Mouse (Mus musculus) kidney, adult 2 months (tissue): Measurements from ENCODE around the gene Isoc2b. TPM values are rescaled to one million over a fixed set of nuclear protein-coding genes. Genes with fewer than 3 reads are reported as not detected.
A peak's percentile ranks its signal among the peaks of the same experiment; 100 is the strongest.

Experiments
- DNase-seq: peaks from one replicate; pipeline ENCODE4 v3.0.0; 2021
- H3K27ac ChIP-seq: fragments of 200-500 bp; 2 replicates; pipeline ENCODE4 v1.5.1; 2012; ENCODE audit warnings: low read depth, low read length, control low read depth, inconsistent platforms; ENCODE audit not compliant: insufficient read depth
- H3K27me3 ChIP-seq: fragments of 200-500 bp; replicated peaks from 2 replicates; pipeline ENCODE4 v1.6.1; 2012; ENCODE audit warnings: mild to moderate bottlenecking, moderate library complexity, low read length, inconsistent platforms; ENCODE audit not compliant: control insufficient read depth, insufficient read depth
- H3K36me3 ChIP-seq: fragments of 200-500 bp; 2 replicates; pipeline ENCODE4 v1.6.1; 2012; ENCODE audit warnings: mild to moderate bottlenecking, moderate library complexity, low read length, inconsistent platforms; ENCODE audit not compliant: control insufficient read depth, insufficient read depth
- H3K4me1 ChIP-seq: fragments of 200-500 bp; 2 replicates; pipeline ENCODE4 v1.6.1; 2011; ENCODE audit warnings: low read length; ENCODE audit not compliant: control insufficient read depth, insufficient read depth
- H3K4me3 ChIP-seq: fragments of 200-500 bp; 2 replicates; pipeline ENCODE4 v1.5.1; 2011; ENCODE audit warnings: mild to moderate bottlenecking, low read depth, low read length, control low read depth; ENCODE audit not compliant: insufficient read depth
- CTCF ChIP-seq: fragments of 200-500 bp; conservative IDR thresholded peaks from 2 replicates; pipeline ENCODE4 v1.5.1; 2011; ENCODE audit warnings: low read depth, mild to moderate bottlenecking, control low read depth, low read length, moderate library complexity, mixed read lengths; ENCODE audit not compliant: insufficient read depth, insufficient read length
- POLR2A ChIP-seq: fragments of 200-500 bp; IDR thresholded peaks from one replicate; pipeline ENCODE4 v1.6.1; 2011; ENCODE audit warnings: low read depth, low read length, control low read depth
- WGBS: fragments of 180-500 bp; shearing (Covaris S2); methylation state at CpG from one replicate; pipeline ENCODE4 v1.1.7; 2018; 5-methylcytosine and 5-hydroxymethylcytosine counted together
- polyA plus RNA-seq: library from polyadenylated mRNA; depleted of rRNA; stranded (reverse); fragments of >200 nt; gene quantifications from 2 replicates; pipeline ENCODE4 v1.2.3, GENCODE M21; 2012

Isoc2b gene
- polyA plus RNA-seq, 1 experiment: 41.1 TPM

GRCm38 (mm10) chr7:4844245-4844916, 25.7 kb downstream of the Isoc2b start, which contains the start of gene Shisa7:
Shisa7 (minus strand) TSS chr7:4844696.
- no peak for DNase-seq
- Histone ChIP-seq H3K27ac (no peak within 1 kb of the TSS), H3K36me3 (no peaks in the 10 kb centered on the region), H3K4me1 (no peaks in the 10 kb centered on the region), H3K4me3 (no peak within 1 kb of the TSS), H3K27me3 (no peaks in the 10 kb centered on the region)
- WGBS: 3% methylated on average over 40 of the region's 41 CpGs
- TF ChIP-seq POLR2A (no peak), CTCF (no peak)

- H3K4me3 ChIP-seq: no peak overlapping the region
- H3K27me3 ChIP-seq: no peaks in the 10 kb centered on the region
- no peaks in the 10 kb centered on the region for H3K36me3 ChIP-seq
- 3% methylated on average over 34 of the region's 34 CpGs for WGBS
- H3K4me1 ChIP-seq: no peaks in the 10 kb centered on the region
- no peak overlapping the region for H3K27ac ChIP-seq
- TF ChIP-seq POLR2A: no peak
- TF ChIP-seq CTCF: no peak
- no peak for DNase-seq
Observed at GRCm38 (mm10) chr7:4843604-4844244, 26.3 kb downstream of the Isoc2b start.

GRCm38 (mm10) chr7:4842634-4843131, 27.4 kb downstream of the Isoc2b start:
- no peaks in the 10 kb centered on the region for H3K4me1 ChIP-seq
- TF ChIP-seq POLR2A (no peak), CTCF (no peak)
- 4% methylated on average over 16 of the region's 16 CpGs for WGBS
- H3K27ac ChIP-seq: no peak overlapping the region
- no peaks in the 10 kb centered on the region for H3K27me3 ChIP-seq
- no peaks in the 10 kb centered on the region for H3K36me3 ChIP-seq
- DNase-seq: no peak
- H3K4me3 ChIP-seq: no peak overlapping the region

GRCm38 (mm10) chr7:4842077-4842476, 28.0 kb downstream of the Isoc2b start:
- DNase-seq: no peak
- 63% methylated on average over 5 of the region's 5 CpGs for WGBS
- Histone ChIP-seq H3K27ac (no peak overlapping the region), H3K4me1 (no peaks in the 10 kb centered on the region), H3K27me3 (no peaks in the 10 kb centered on the region), H3K4me3 (no peak overlapping the region), H3K36me3 (no peaks in the 10 kb centered on the region)
- TF ChIP-seq POLR2A (no peak), CTCF (no peak)

- H3K4me3 ChIP-seq: no peak overlapping the region
- no peak overlapping the region for H3K27ac ChIP-seq
- no peak for DNase-seq
- H3K4me1 ChIP-seq: peaks cover 3% of the 10 kb centered on the region; the same call in 1 of the 2 replicates
- 9% methylated on average over 1 of the region's 1 CpGs for WGBS
- TF ChIP-seq POLR2A: no peak
- TF ChIP-seq CTCF: no peak
- H3K36me3 ChIP-seq: no peaks in the 10 kb centered on the region
- H3K27me3 ChIP-seq: no peaks in the 10 kb centered on the region
Observed at GRCm38 (mm10) chr7:4837639-4838038, 32.4 kb downstream of the Isoc2b start.

- Histone ChIP-seq H3K36me3 (no peaks in the 10 kb centered on the region), H3K27ac (no peak overlapping the region), H3K27me3 (no peaks in the 10 kb centered on the region), H3K4me1 (peaks cover 3% of the 10 kb centered on the region; the same call in 1 of the 2 replicates), H3K4me3 (peak overlapping the region; percentile 56)
- peak; percentile 88 for DNase-seq
- TF ChIP-seq POLR2A: no peak
- peak; percentile 66 for TF ChIP-seq CTCF
- WGBS: under 1% methylated on average over 51 of the region's 51 CpGs
Observed at GRCm38 (mm10) chr7:4836351-4836792, 33.7 kb downstream of the Isoc2b start.

GRCm38 (mm10) chr7:4835631-4836327, 34.3 kb downstream of the Isoc2b start:
- H3K27ac ChIP-seq: no peak overlapping the region
- DNase-seq: peak; percentile 43

More at GRCm38 (mm10) chr7:4835631-4836327, 34.3 kb downstream of the Isoc2b start:
- 5% methylated on average over 34 of the region's 34 CpGs for WGBS
- Histone ChIP-seq H3K36me3 (no peaks in the 10 kb centered on the region), H3K4me1 (peaks cover 3% of the 10 kb centered on the region; the same call in 1 of the 2 replicates), H3K4me3 (peak overlapping the region; percentile 56), H3K27me3 (no peaks in the 10 kb centered on the region)
- no peak for TF ChIP-seq POLR2A
